Mouse (Mus musculus) brain, embryonic 14.5 days (tissue): ENCODE measurements around the gene Fyco1.

Experiments
- CTCF ChIP-seq: fragments of 200-500 bp; IDR thresholded peaks from 2 replicates; pipeline ENCODE4 v1.5.1; 2012; ENCODE audit warnings: inconsistent platforms, mild to moderate bottlenecking, moderate library complexity, borderline replicate concordance; ENCODE audit not compliant: insufficient read depth, insufficient read length; ENCODE audit errors: extremely low read depth
- POLR2A ChIP-seq: fragments of 200-500 bp; IDR thresholded peaks from 2 replicates; pipeline ENCODE4 v1.6.1; 2012; ENCODE audit warnings: mild to moderate bottlenecking, inconsistent platforms, borderline replicate concordance; ENCODE audit not compliant: poor library complexity, insufficient read depth, insufficient read length, severe bottlenecking; ENCODE audit errors: extremely low read depth

- TF ChIP-seq CTCF = no peak
- no peak for TF ChIP-seq POLR2A
Observed at GRCm38 (mm10) chr9:123808583-123808982, 43.1 kb downstream of the Fyco1 start.
